8 mouse cellular contexts compared by ENCODE assay signal in genomic region chr7:67259828-67260563, GRCm38 (mm10). TPM values are rescaled to one million over a fixed set of nuclear protein-coding genes. Genes with fewer than 3 reads are reported as not detected.
A peak's percentile ranks its signal among the peaks of the same experiment; 100 is the strongest.
DNase-seq lines count a peak whose midpoint lies in the region; ATAC-seq and TF ChIP-seq lines count a peak whose summit lies in the region.

No protein-coding gene starts in this region.

- H3K9ac ChIP-seq in liver, embryonic 14.5 days (replicated peaks), result no peak overlapping the region; the same call in 1 of the 2 replicates

- H3K36me3 ChIP-seq in thymus, adult 2 months (ENCODE audit: control insufficient read depth, insufficient read depth, low read length), result peaks cover 38% of the 10 kb centered on the region
- peaks cover 2% of the 10 kb centered on the region for H3K36me3 ChIP-seq in liver, embryonic 14.5 days (replicated peaks; ENCODE audit: control insufficient read depth, insufficient read depth, low read depth)

- TF ChIP-seq EP300 in liver, embryonic 14.5 days (IDR thresholded peaks at IDR 0.05; ENCODE audit: low read depth), result peak; percentile 86

- no peaks in the 10 kb centered on the region for H3K4me1 ChIP-seq in thymus, adult 2 months (replicated peaks; ENCODE audit: control insufficient read depth, insufficient read depth, low read length)
- H3K4me1 ChIP-seq in liver, embryonic 14.5 days (replicated peaks; ENCODE audit: control insufficient read depth in 2 of 2, insufficient read depth in 2 of 2, low read length in 1 of 2), result peaks cover 2 to 6% of the 10 kb centered on the region in 2 experiments

- intact Hi-C loops in gastrocnemius, adult 2 months (cut with DNase I), result no loop called here

- no peaks in the 10 kb centered on the region for H3K27me3 ChIP-seq in thymus, adult 2 months (ENCODE audit: control insufficient read depth, insufficient read depth, low read length)
- no peaks in the 10 kb centered on the region for H3K27me3 ChIP-seq in liver, embryonic 14.5 days (ENCODE audit: control insufficient read depth, insufficient read depth, low read length)

- no peak overlapping the region for H3K27ac ChIP-seq in thymus, adult 2 months (ENCODE audit: control insufficient read depth, insufficient read depth, low read length)
- H3K27ac ChIP-seq in gastrocnemius, adult 2 months, result no peak overlapping the region
- H3K27ac ChIP-seq in liver, embryonic 14.5 days, result peak overlapping the region; percentile 48; the same call in 1 of the 2 replicates

- TF ChIP-seq CTCF in thymus, adult 2 months (IDR thresholded peaks at IDR 0.05; ENCODE audit: borderline replicate concordance, control insufficient read depth, extremely low read depth, insufficient read depth, low read length, poor library complexity), result no peak
- peak; percentile 49 for TF ChIP-seq CTCF in gastrocnemius, adult 2 months (IDR thresholded peaks at IDR 0.05)
- peak; percentile 37; the same call in 1 of the 2 replicates for TF ChIP-seq CTCF in liver, embryonic 14.5 days (IDR thresholded peaks at IDR 0.05; ENCODE audit: low read depth)

- peak overlapping the region; percentile 14; the same call in 1 of the 2 replicates for H3K4me2 ChIP-seq in liver, embryonic 14.5 days (ENCODE audit: low read depth)

- 97% methylated on average over 4 of the region's 4 CpGs for WGBS in thymus, adult 2 months
- 44% methylated on average over 4 of the region's 4 CpGs for WGBS in liver, embryonic 14.5 days (ENCODE audit: insufficient replicate concordance)

- DNase-seq in thymus, postnatal 4 days, result peak; percentile 16
- DNase-seq in thymus, adult 2 months, result no peak
- peak; percentile 96 for DNase-seq in c-Kit-positive CD71-positive TER-119-positive erythroid progenitor cells, embryonic 14.5 days (ENCODE audit: low spot score)
- peak; percentile 78 for DNase-seq in gastrocnemius, adult 2 months
- peak; percentile 10 for DNase-seq in induced T-regulatory cell, adult 2 months (ENCODE audit: low read depth)
- peak; percentile 77 to 81 (median 79) for DNase-seq in liver, embryonic 14.5 days (ENCODE audit: low read depth in 3 of 3, low spot score in 3 of 3)
- DNase-seq in retina, postnatal 7 days (ENCODE audit: low read depth, low spot score), result peak; percentile 74
- DNase-seq in natural killer cell, adult 2 months (ENCODE audit: low spot score in 2 of 2), result no peak

- TF ChIP-seq POLR2A in thymus, adult 2 months (IDR thresholded peaks at IDR 0.05; ENCODE audit: control insufficient read depth, extremely low read depth, insufficient read depth, low read length, poor library complexity), result no peak

- H3K9me3 ChIP-seq in liver, embryonic 14.5 days (ENCODE audit: control insufficient read depth, low read length), result no peaks in the 10 kb centered on the region

- ATAC-seq in liver, embryonic 14.5 days (ENCODE audit: insufficient read depth), result peak; percentile 98

- H3K4me3 ChIP-seq in thymus, adult 2 months (ENCODE audit: control insufficient read depth, insufficient read depth, low read length), result no peak overlapping the region
- H3K4me3 ChIP-seq in gastrocnemius, adult 2 months, result no peak overlapping the region
- H3K4me3 ChIP-seq in liver, embryonic 14.5 days (ENCODE audit: insufficient read depth in 1 of 2, low read depth in 2 of 2, low read length in 2 of 2), result no peak overlapping the region

RNA-seq across cellular contexts. Expression of gene Lysmd4, which starts 37.7 kb away (rescaled TPM):
- 9.3 and 10.3 TPM in 2 replicates for polyA plus RNA-seq in thymus, adult 2 months (2012; rRNA removed)
- total RNA-seq in gastrocnemius, adult 2 months (2021), result 1 to 10 TPM; 6.4 to 7.9 TPM
- 2.0 and 2.4 TPM in 2 replicates for polyA plus RNA-seq in liver, embryonic 14.5 days (2012; rRNA removed)
- polyA plus RNA-seq in liver, embryonic 14.5 days (2014; fragmentation: Nextera tagmentation; extraction: Ambion mirVana), result 2.5 and 2.6 TPM in 2 replicates

Comparison
In these comparisons a context has a peak if more than half of its experiments do, and no peak if none do; other contexts are left out.
1. DNase-seq: peak in thymus, postnatal 4 days (single experiment), c-Kit-positive CD71-positive TER-119-positive erythroid progenitor cells, embryonic 14.5 days (single experiment), gastrocnemius, adult 2 months (single experiment), induced T-regulatory cell, adult 2 months (single experiment), liver, embryonic 14.5 days (3 of 3) and retina, postnatal 7 days (single experiment); none in thymus, adult 2 months (single experiment) and natural killer cell, adult 2 months (0 of 2).